12 mouse cellular contexts compared by ENCODE assay signal in the genomic region with DNA sequence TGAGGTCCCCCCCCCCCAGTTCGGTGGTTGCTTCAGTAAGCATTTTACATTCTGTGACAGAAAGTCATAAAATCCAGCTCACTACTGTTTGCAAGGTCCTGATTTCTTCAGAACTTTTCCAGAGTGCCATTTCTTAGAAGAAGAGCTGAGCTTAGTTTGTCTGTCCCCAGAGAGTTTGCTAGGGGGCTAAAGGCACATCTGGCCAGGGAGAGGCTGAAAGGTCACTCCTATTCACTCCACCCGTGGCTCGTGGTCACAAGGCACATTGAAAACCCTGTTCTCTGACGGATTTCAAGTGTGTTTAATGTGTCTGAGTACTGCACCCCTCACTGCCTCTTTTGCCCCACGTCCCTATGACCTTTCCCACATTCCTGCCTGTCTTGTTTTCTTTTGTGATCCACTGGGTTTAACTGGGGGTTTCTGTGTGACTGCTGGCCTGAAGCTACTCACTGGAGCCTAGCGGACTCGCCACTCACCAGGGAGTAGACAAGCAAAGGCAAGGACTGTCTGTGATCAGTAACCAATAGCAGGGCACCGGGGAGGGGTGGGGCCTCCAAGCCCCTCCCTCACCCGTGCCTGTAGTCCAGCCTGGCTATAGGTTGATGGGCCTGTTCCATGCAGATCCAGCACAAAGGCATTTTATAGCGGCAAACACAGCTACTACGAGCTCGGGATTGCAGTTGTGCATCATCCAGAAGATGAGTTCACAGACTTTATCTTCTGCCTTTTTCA. TPM values are rescaled to one million over a fixed set of nuclear protein-coding genes. Genes with fewer than 3 reads are reported as not detected.
DNase-seq lines count a peak whose midpoint lies in the region; ATAC-seq lines count a peak whose summit lies in the region.
"Had no signal": no experiment of that assay in that cellular context is flagged by ENCODE, and none has a peak within 500 bp of the region (broad histone marks: within the 10 kb centered on the region; RNA-seq: fewer than 3 reads in every experiment).

No protein-coding gene starts in this region.

- WGBS in heart, embryonic 11.5 days (ENCODE audit: insufficient replicate concordance), result 6% methylated on average over 12 of the region's 12 CpGs
- 3% methylated on average over 12 of the region's 12 CpGs for WGBS in embryonic facial prominence, embryonic 11.5 days
- 11% methylated on average over 12 of the region's 12 CpGs for WGBS in liver, embryonic 11.5 days

- H3K4me2 ChIP-seq in heart, embryonic 11.5 days, result no peak overlapping the region
- no peak overlapping the region for H3K4me2 ChIP-seq in embryonic facial prominence, embryonic 11.5 days (ENCODE audit: low read depth, low read length)
- no peak overlapping the region for H3K4me2 ChIP-seq in liver, embryonic 11.5 days
- H3K4me2 ChIP-seq: limb, embryonic 13.5 days had no signal

- no peak overlapping the region for H3K4me3 ChIP-seq in heart, embryonic 11.5 days (ENCODE audit: low read depth, low read length)
- no peak overlapping the region for H3K4me3 ChIP-seq in embryonic facial prominence, embryonic 11.5 days (ENCODE audit: low read depth, low read length)
- H3K4me3 ChIP-seq in liver, embryonic 11.5 days (ENCODE audit: low read depth, low read length), result no peak overlapping the region
- H3K4me3 ChIP-seq: limb, embryonic 13.5 days had no signal

- intact Hi-C loops in heart, postnatal 36 days (cut with DNase I), result loop anchor here (2.0 kb wide), 1 partner anchor 17 kb away; no protein-coding TSS in a partner anchor

- no peaks in the 10 kb centered on the region; the same call in 1 of the 2 replicates for H3K4me1 ChIP-seq in heart, embryonic 11.5 days (ENCODE audit: control insufficient read depth, insufficient read depth, low read length)
- no peaks in the 10 kb centered on the region; the same call in 1 of the 2 replicates for H3K4me1 ChIP-seq in embryonic facial prominence, embryonic 11.5 days (ENCODE audit: control insufficient read depth, insufficient read depth, low read length)
- H3K4me1 ChIP-seq in liver, embryonic 11.5 days (replicated peaks; ENCODE audit: control insufficient read depth, insufficient read depth, low read length), result no peaks in the 10 kb centered on the region

- H3K36me3 ChIP-seq in heart, embryonic 11.5 days (ENCODE audit: control insufficient read depth, insufficient read depth, low read length), result no peaks in the 10 kb centered on the region
- no peaks in the 10 kb centered on the region for H3K36me3 ChIP-seq in embryonic facial prominence, embryonic 11.5 days (replicated peaks; ENCODE audit: control insufficient read depth, insufficient read depth, low read depth, low read length)
- no peaks in the 10 kb centered on the region for H3K36me3 ChIP-seq in liver, embryonic 11.5 days (ENCODE audit: control insufficient read depth, insufficient read depth, low read length)
- H3K36me3 ChIP-seq: limb, embryonic 13.5 days had no signal

- H3K9me3 ChIP-seq in heart, embryonic 11.5 days (replicated peaks; ENCODE audit: control insufficient read depth, low read length), result no peaks in the 10 kb centered on the region
- H3K9me3 ChIP-seq in embryonic facial prominence, embryonic 11.5 days (replicated peaks; ENCODE audit: control insufficient read depth, low read length), result no peaks in the 10 kb centered on the region
- no peaks in the 10 kb centered on the region for H3K9me3 ChIP-seq in liver, embryonic 11.5 days (ENCODE audit: control insufficient read depth, low read length)
- H3K9me3 ChIP-seq: limb, embryonic 13.5 days had no signal

- H3K27me3 ChIP-seq in heart, embryonic 11.5 days (ENCODE audit: control insufficient read depth, insufficient read depth, low read length), result peaks cover 68% of the 10 kb centered on the region
- H3K27me3 ChIP-seq in embryonic facial prominence, embryonic 11.5 days (ENCODE audit: control insufficient read depth, insufficient read depth, low read length), result peaks cover 35% of the 10 kb centered on the region
- H3K27me3 ChIP-seq in liver, embryonic 11.5 days (replicated peaks; ENCODE audit: control insufficient read depth, insufficient read depth, low read length), result peaks cover 63% of the 10 kb centered on the region

- DNase-seq in heart, postnatal 36 days, result no peak
- peak; percentile 13 to 18 for DNase-seq in B cell, adult 2 months
- peak; percentile 72 for DNase-seq in embryonic facial prominence, embryonic 11.5 days (ENCODE audit: low spot score)
- no peak for DNase-seq in liver, embryonic 11.5 days (ENCODE audit: low spot score)
- no peak for DNase-seq in frontal cortex, adult 2 months (ENCODE audit: extremely low spot score in 1 of 2, low spot score in 1 of 2)
- no peak for DNase-seq in testis, postnatal 14 days (ENCODE audit: low spot score)
- no peak for DNase-seq in right cerebral cortex, postnatal 4 days
- DNase-seq: cerebellum, adult 18-20 months; heart, postnatal 4 days had no signal

- H3K9ac ChIP-seq in heart, embryonic 11.5 days (ENCODE audit: low read depth, low read length), result no peak overlapping the region
- no peak overlapping the region for H3K9ac ChIP-seq in embryonic facial prominence, embryonic 11.5 days (replicated peaks; ENCODE audit: low read length)
- no peak overlapping the region for H3K9ac ChIP-seq in liver, embryonic 11.5 days (ENCODE audit: low read depth, low read length)
- H3K9ac ChIP-seq: limb, embryonic 13.5 days had no signal

- ATAC-seq in heart, embryonic 11.5 days (replicated peaks; ENCODE audit: insufficient number of reproducible peaks, low FRiP score, low TSS enrichment), result peak; percentile 77; the same call in 1 of the 2 replicates
- peak; percentile 90 for ATAC-seq in embryonic facial prominence, embryonic 11.5 days (replicated peaks; ENCODE audit: insufficient number of reproducible peaks, low FRiP score, low TSS enrichment, low read depth)
- ATAC-seq in liver, embryonic 11.5 days (replicated peaks; ENCODE audit: low FRiP score), result 0 out of 2 replicates have a peak, but pooled peaks have one; percentile 51

- no peak overlapping the region for H3K27ac ChIP-seq in heart, embryonic 11.5 days (ENCODE audit: low read depth, low read length)
- H3K27ac ChIP-seq in embryonic facial prominence, embryonic 11.5 days (replicated peaks; ENCODE audit: low read depth, low read length), result no peak overlapping the region
- H3K27ac ChIP-seq in liver, embryonic 11.5 days (ENCODE audit: low read depth, low read length), result no peak overlapping the region
- H3K27ac ChIP-seq: limb, embryonic 13.5 days had no signal

RNA-seq across cellular contexts. Expression of gene Sim2, which starts 13.2 kb away (rescaled TPM):
- polyA plus RNA-seq in heart, embryonic 11.5 days (2014; fragmentation: Nextera tagmentation; extraction: Ambion mirVana), result 0.17 TPM in 1 of 2 replicates, not detected in the other
- total RNA-seq in heart, postnatal 36 days (2021), result not detected
- 3.0 and 3.9 TPM in 2 replicates for polyA plus RNA-seq in embryonic facial prominence, embryonic 11.5 days (2014; fragmentation: Nextera tagmentation; extraction: Ambion mirVana)
- 0.04 and 0.15 TPM in 2 replicates for polyA plus RNA-seq in liver, embryonic 11.5 days (2014; fragmentation: Nextera tagmentation; extraction: Ambion mirVana)
- 0.11 and 0.30 TPM in 2 replicates for polyA plus RNA-seq in frontal cortex, adult 2 months (2012; rRNA removed)
- total RNA-seq: adrenal gland, adult 18-20 months; heart, postnatal 4 days had no signal

Comparison
In these comparisons a context has a peak if more than half of its experiments do, and no peak if none do; other contexts are left out.
1. DNase-seq: peak in B cell, adult 2 months (2 of 2) and embryonic facial prominence, embryonic 11.5 days (single experiment); none in heart, postnatal 36 days (0 of 2), liver, embryonic 11.5 days (single experiment), frontal cortex, adult 2 months (0 of 2), testis, postnatal 14 days (single experiment) and right cerebral cortex, postnatal 4 days (single experiment).
2. Peak in every context shown above with its lines, with median percentiles within 50 percentile points of each other: ATAC-seq.